Mouse (Mus musculus) hindbrain, embryonic 10.5 days (tissue): ENCODE data around the gene Ak4. TPM values are rescaled to one million over a fixed set of nuclear protein-coding genes. Genes with fewer than 3 reads are reported as not detected.
"Not testable (repeated sequence)": the region's sequence is repeated elsewhere in the genome, so short reads cannot be mapped to it uniquely, and the experiment has no call there.

Source experiments
- DNase-seq: peaks from one replicate; pipeline ENCODE4 v3.0.0-alpha.2; 2017; ENCODE audit warnings: low spot score
- H3K27ac ChIP-seq: fragments of 300-500 bp; sonication (generic); 2 replicates; pipeline ENCODE4 v1.5.1; 2016; ENCODE audit warnings: mild to moderate bottlenecking, moderate library complexity
- H3K27me3 ChIP-seq: fragments of 300-500 bp; sonication (generic); 2 replicates; pipeline ENCODE4 v1.6.1; 2016; ENCODE audit warnings: mild to moderate bottlenecking; ENCODE audit not compliant: poor library complexity, insufficient read depth, severe bottlenecking
- H3K36me3 ChIP-seq: fragments of 300-500 bp; sonication (generic); 2 replicates; pipeline ENCODE4 v1.6.1; 2016; ENCODE audit warnings: mild to moderate bottlenecking, moderate library complexity
- H3K4me1 ChIP-seq: fragments of 300-500 bp; sonication (generic); replicated peaks from 2 replicates; pipeline ENCODE4 v1.6.1; 2016; ENCODE audit warnings: mild to moderate bottlenecking
- H3K4me3 ChIP-seq: fragments of 300-500 bp; sonication (generic); 2 replicates; pipeline ENCODE4 v1.5.1; 2016; ENCODE audit warnings: mild to moderate bottlenecking, moderate library complexity
- H3K9me3 ChIP-seq: fragments of 300-500 bp; sonication (generic); 2 replicates; pipeline ENCODE4 v1.6.1; 2016; ENCODE audit warnings: mild to moderate bottlenecking, moderate library complexity
- WGBS: fragments of 180-500 bp; shearing (Covaris S2); methylation state at CpG from one replicate; pipeline ENCODE4 v1.1.7; 2016; 5-methylcytosine and 5-hydroxymethylcytosine counted together
- polyA plus RNA-seq: library from polyadenylated mRNA; unstranded; fragments of >200 nt; fragmentation: Nextera tagmentation; extraction: Ambion mirVana; gene quantifications from 2 replicates; pipeline ENCODE4 v1.2.1, GENCODE M21; 2016

The Ak4 gene
- polyA plus RNA-seq: 23.9 and 44.1 TPM in 2 replicates

DNA sequence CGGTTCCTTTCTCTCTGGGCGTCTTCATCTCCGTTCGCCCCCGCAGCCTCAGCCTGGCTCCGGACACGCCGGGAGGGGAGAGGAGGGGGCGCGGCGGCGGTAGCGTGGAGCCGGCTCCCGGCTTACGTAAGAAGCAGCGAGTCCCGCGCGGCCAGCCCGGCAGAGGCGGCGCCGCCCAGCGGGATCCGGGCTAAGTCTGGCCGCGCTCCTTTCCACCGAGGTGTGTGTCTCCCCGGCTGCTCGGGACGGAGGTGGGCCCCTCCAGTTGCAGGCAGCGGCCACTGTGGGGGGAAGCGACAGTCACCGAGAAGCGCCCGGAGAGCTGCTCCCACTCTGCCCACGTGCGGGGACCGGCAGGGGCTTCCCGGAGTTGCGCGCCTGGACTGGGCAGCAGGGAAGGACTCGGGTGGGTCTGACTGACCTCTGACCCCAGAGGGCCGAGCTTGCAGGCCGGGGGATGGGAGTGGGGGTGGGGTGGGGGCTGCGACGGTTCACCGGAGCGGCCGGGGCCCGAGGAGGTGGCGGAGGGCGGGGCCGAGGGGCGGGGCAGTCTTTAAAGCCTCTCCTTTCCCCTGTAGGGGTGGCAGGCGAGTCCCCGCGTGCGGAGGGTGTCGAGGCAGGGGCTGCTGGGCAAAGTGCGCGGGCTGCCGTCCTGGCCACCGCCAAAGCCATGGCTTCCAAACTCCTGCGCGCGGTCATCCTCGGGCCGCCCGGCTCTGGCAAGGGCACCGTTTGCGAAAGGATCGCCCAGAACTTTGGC lies at the start of gene Ak4:
Gene Ak4 (plus strand): TSS at position 127 of the 760 bp plus-strand sequence.
- H3K4me3 ChIP-seq: peak within 1 kb of the TSS; percentile 84
- peaks cover 3% of the 10 kb centered on the region; the same call in 1 of the 2 replicates for H3K36me3 ChIP-seq
- H3K9me3 ChIP-seq: no peaks in the 10 kb centered on the region
- peaks cover 23% of the 10 kb centered on the region for H3K4me1 ChIP-seq
- peak; percentile 75 for DNase-seq
- peaks cover 4% of the 10 kb centered on the region; the same call in 1 of the 2 replicates for H3K27me3 ChIP-seq
- WGBS: under 1% methylated on average over 72 of the region's 74 CpGs
- peak within 1 kb of the TSS; percentile 96 for H3K27ac ChIP-seq

DNA sequence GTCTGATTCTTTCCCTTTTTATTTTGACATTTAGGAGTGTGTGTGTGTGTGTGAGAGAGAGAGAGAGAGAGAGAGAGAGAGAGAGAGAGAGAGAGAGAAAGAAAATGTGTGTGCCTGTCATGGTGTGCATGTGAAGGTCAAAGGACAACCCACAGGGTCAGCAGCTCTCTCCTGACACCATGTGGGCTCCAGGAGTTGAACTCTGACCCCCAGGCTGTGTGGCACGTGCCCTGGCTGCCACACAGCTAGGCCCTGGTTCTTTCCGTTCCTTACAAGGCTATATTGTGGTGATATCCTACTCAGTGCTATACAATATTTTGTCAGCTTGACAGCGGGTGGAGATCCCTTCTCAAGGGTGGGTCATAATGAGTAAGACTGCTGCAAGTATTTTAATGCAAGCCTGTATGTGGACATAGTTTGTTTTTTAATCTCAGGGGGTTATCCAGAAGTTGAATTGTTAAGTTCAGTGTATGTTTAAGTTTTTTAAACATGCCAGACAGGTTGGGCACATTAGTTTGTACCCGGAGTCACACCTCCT lies 49.3 kb upstream of the Ak4 start:
- H3K27me3 ChIP-seq: no peaks in the 10 kb centered on the region
- H3K36me3 ChIP-seq: no peaks in the 10 kb centered on the region
- no peaks in the 10 kb centered on the region for H3K4me1 ChIP-seq
- H3K4me3 ChIP-seq: no peak overlapping the region
- WGBS: 53% methylated on average over 4 of the region's 4 CpGs
- no peak overlapping the region for H3K27ac ChIP-seq
- no peaks in the 10 kb centered on the region for H3K9me3 ChIP-seq
- no peak for DNase-seq

DNA sequence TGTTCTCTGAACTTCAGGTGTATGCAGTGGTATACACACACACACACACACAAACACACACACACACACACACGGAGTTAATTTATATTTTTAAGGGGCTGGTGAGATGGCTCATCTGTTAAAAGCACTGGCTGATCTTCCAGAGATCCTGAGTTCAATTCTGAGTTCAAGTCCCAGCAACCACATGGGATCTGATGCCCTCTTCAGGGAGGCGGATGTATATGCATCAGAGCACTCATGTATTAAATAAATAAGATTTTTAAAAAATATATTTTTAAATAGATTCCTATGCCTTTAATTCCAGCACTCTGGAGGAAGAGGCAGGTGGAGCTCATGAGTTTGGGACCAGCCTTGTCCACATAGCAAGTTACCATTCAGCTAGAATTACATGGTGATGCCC lies 46.8 kb upstream of the Ak4 start:
- WGBS: 64% methylated on average over 2 of the region's 2 CpGs
- H3K4me3 ChIP-seq: no peak overlapping the region
- H3K27me3 ChIP-seq: no peaks in the 10 kb centered on the region
- H3K36me3 ChIP-seq: no peaks in the 10 kb centered on the region
- no peaks in the 10 kb centered on the region for H3K4me1 ChIP-seq
- no peaks in the 10 kb centered on the region for H3K9me3 ChIP-seq
- no peak overlapping the region for H3K27ac ChIP-seq
- no peak for DNase-seq

DNA sequence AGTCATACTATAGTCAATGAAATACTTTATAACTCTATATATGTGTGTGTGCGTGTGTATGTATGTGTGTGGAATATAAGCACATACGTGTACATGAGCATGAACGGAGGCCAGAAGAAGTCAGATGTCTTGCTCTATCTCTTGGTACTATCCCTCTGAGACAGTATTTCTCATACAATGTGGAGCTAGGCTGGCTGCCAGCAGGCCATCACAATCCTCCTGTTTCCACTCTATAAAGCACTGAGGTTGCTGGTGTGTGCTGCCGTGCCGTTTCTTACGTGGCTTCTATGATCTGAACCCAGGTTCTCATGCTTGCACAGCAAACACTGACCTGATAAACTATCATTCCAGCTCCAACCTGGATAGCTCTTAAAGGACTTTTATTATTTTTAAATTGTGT lies 46.3 kb upstream of the Ak4 start:
- H3K27me3 ChIP-seq: no peaks in the 10 kb centered on the region
- WGBS: 95% methylated on average over 6 of the region's 6 CpGs
- no peaks in the 10 kb centered on the region for H3K36me3 ChIP-seq
- no peaks in the 10 kb centered on the region for H3K4me1 ChIP-seq
- no peak overlapping the region for H3K4me3 ChIP-seq
- no peak for DNase-seq
- no peaks in the 10 kb centered on the region for H3K9me3 ChIP-seq
- no peak overlapping the region for H3K27ac ChIP-seq

DNA sequence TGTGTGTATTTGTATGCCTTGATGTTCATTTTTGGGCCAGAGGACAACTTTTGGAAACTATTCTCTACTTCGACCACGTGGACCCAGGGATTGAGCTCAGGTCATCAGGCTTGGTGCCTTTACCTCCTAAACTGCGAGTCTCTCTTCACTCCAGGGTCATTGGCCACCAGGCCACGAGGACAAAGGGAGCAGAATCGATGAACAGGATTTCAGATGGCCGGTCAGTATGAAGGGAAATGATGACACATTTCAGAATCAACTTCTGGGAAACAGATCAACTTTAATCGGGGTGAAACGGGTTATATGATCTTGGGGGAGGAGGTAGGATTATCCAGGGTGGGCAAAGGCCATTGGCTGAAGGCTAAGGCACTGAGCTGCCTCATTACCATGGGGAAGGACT lies 45.0 kb upstream of the Ak4 start:
- WGBS: 81% methylated on average over 8 of the region's 8 CpGs
- DNase-seq: no peak
- Histone ChIP-seq H3K27ac (no peak overlapping the region), H3K36me3 (no peaks in the 10 kb centered on the region), H3K4me3 (no peak overlapping the region), H3K27me3 (no peaks in the 10 kb centered on the region), H3K4me1 (no peaks in the 10 kb centered on the region), H3K9me3 (no peaks in the 10 kb centered on the region)

DNA sequence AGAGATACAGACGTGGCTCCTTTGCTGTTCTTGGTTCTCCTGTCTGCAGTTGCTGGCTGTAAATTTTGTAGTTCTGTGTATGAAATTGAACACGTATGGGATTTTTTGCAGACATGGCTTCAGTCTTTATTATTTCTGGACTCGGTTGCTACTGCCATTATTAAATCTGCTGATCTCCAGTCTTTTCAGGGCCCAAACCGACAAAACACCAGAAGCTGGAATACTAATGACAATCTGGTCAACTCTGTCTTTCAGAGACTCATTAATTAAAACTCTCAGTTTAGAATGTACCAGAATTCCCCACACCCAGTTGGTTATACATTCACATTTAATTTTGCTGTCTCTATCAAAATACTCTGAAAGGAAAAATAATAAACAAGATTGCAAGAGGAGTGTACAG lies 42.2 kb upstream of the Ak4 start:
- no peak for DNase-seq
- Histone ChIP-seq H3K27ac (no peak overlapping the region), H3K27me3 (no peaks in the 10 kb centered on the region), H3K4me3 (no peak overlapping the region), H3K36me3 (no peaks in the 10 kb centered on the region), H3K9me3 (no peaks in the 10 kb centered on the region), H3K4me1 (no peaks in the 10 kb centered on the region)
- 85% methylated on average over 4 of the region's 4 CpGs for WGBS

DNA sequence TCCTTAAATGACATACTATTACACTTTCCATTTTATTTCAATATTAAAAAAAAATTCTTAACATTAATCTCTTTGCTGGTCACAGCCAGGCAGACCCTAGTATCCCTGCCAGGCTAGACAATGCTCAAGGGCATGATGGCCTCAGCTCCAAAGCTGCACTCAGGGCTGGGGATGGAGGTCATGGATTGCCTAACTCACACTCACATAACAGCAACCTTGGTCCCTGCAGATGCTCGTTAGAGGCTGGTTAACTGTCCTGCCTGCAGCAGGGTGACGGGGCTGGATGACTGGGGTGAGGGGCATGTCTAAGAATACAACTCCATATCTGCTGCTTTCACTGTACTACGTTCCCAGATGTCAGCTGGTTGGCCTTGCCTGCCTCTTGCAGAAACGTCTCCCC lies 40.8 kb upstream of the Ak4 start:
- Histone ChIP-seq H3K4me3 (no peak overlapping the region), H3K9me3 (no peaks in the 10 kb centered on the region), H3K36me3 (no peaks in the 10 kb centered on the region), H3K27me3 (no peaks in the 10 kb centered on the region), H3K27ac (no peak overlapping the region), H3K4me1 (no peaks in the 10 kb centered on the region)
- WGBS: 72% methylated on average over 4 of the region's 4 CpGs
- no peak for DNase-seq

DNA sequence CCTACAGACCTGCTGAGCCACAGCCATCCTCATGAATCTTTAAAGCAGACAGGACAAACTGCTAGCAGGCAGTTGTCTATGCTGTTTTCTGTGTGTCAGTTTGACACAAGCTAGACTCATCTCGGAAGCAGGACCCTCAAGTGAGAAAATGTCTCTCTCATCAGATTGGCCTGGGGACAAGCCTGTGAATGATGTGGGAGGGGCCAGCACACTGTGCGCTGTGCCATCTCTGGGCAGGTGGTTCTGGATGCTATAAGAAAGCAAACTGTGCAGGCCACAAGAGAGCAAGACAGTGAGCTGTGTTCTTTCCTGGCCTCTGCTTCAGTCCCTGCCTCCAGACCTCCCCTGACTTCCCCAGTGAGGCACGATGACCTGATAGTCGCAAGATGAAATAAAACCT lies 40.3 kb upstream of the Ak4 start:
- no peaks in the 10 kb centered on the region for H3K4me1 ChIP-seq
- H3K27ac ChIP-seq: no peak overlapping the region
- H3K9me3 ChIP-seq: no peaks in the 10 kb centered on the region
- WGBS: 86% methylated on average over 4 of the region's 4 CpGs
- H3K36me3 ChIP-seq: no peaks in the 10 kb centered on the region
- no peak overlapping the region for H3K4me3 ChIP-seq
- no peak for DNase-seq
- no peaks in the 10 kb centered on the region for H3K27me3 ChIP-seq

DNA sequence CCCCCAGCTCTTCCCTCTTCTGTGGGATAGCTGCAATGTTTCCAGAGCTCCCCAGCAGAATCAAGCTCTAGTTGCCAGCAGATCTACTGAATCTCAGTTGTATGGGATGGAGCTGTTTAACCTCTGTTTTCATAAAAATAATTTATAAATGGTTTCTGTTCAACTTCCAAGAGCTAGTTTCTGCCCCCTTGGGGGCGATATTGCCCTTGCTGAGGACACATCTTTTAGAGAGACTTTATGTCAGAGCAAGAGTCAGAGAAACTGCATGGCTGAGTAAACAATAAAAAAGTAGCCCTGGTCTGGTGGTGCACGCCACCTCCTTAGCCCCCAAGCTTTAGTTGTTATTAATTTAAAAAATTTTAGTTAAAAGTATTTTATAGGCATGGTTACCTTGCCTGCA lies 34.1 kb upstream of the Ak4 start:
- Histone ChIP-seq H3K4me3 (no peak overlapping the region), H3K36me3 (no peaks in the 10 kb centered on the region), H3K4me1 (no peaks in the 10 kb centered on the region), H3K9me3 (no peaks in the 10 kb centered on the region), H3K27ac (no peak overlapping the region), H3K27me3 (no peaks in the 10 kb centered on the region)
- 59% methylated on average over 2 of the region's 2 CpGs for WGBS
- no peak for DNase-seq

DNA sequence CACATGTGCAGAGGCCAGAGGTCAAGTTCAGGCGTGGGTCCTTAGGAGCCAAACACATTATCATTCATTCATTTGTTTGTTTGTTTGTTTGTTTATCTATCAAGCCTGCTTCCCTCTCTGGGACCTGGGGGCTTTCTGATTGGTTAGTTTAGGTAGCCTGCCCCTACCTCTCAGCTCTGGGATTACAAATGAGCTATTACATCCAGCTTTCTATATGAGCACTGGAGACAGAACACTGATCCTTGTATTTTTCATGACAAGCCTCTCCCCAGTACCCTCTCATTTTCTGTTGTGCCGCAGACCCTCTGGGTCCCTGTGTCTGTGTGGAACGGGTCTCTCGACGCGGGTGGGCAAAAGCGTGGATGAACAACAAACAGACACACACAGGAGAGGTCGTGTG lies 30.8 kb upstream of the Ak4 start:
- no peak overlapping the region for H3K27ac ChIP-seq
- no peaks in the 10 kb centered on the region for H3K27me3 ChIP-seq
- H3K9me3 ChIP-seq: no peaks in the 10 kb centered on the region
- H3K36me3 ChIP-seq: no peaks in the 10 kb centered on the region
- DNase-seq: no peak
- no peak overlapping the region for H3K4me3 ChIP-seq
- no peaks in the 10 kb centered on the region for H3K4me1 ChIP-seq
- 92% methylated on average over 8 of the region's 8 CpGs for WGBS

DNA sequence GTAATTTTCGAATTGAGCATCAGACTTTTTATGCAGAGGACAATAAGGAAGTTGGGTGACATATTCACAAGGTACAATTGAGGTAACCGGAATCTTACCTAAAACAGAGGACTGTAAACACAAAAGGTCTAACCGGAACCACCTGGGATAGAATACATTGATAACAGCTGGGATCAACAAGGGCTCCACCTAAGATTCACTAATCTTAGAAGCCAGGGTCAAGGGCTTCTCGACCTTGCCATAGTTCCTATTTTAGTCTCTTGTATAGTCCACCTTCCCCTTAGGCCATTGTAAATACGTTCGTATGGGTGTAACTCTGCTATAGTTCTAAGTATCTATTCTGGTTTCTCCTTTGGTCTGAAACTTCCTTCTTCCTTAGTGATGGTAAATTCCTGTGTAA lies 30.4 kb upstream of the Ak4 start:
- not testable (repeated sequence) for H3K36me3 ChIP-seq, H3K9me3 ChIP-seq, H3K4me3 ChIP-seq, H3K27ac ChIP-seq, H3K27me3 ChIP-seq, H3K4me1 ChIP-seq, DNase-seq
- 85% methylated on average over 6 of the region's 6 CpGs for whole genome bisulfite sequencing

DNA sequence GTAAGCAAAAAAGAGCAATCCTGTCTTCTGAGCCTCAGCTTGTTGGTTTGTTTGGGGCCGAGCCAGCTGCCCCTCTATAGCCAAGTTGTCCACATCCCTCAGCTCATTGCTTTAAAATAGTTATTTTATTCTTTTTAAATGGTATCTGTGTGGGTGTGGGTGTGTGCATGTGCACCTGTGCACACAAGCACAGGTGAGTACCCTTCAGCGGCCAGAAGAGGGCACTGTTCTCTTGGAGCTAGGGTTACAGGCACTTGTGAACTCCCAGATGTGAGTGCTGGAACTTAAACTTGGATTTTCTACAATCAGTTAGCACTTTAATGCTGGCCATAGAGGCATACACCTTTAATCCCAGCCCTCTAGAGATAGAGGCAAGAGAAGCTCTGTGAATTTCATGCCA lies 26.8 kb upstream of the Ak4 start:
- 41% methylated on average over 2 of the region's 2 CpGs for WGBS

DNA sequence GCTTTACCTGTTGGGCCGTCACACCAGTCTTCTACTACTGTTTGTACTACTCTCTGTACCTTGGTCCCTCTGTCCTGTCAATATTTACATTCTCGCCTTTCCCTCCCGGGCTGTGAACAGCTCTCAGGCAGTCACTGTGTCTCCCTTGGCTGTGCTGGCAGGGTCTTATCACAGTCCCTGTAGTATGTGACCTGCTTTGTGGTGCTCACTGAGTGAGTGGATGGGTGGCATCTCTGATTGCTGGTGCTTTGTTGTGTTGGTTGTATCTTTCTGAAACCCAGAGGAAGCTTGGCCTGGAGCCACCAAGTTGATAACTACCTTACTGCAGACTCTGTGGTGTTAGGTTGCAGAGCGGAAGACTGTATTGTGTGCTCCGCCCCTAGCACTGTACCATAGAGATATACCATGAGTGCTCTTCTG lies 25.8 kb upstream of the Ak4 start:
- 78% methylated on average over 5 of the region's 5 CpGs for WGBS
- Histone ChIP-seq H3K27ac (no peak overlapping the region), H3K4me3 (no peak overlapping the region), H3K27me3 (no peaks in the 10 kb centered on the region), H3K36me3 (no peaks in the 10 kb centered on the region), H3K9me3 (no peaks in the 10 kb centered on the region), H3K4me1 (no peaks in the 10 kb centered on the region)
- no peak for DNase-seq

More for the DNA sequence above, 26.8 kb upstream of the Ak4 start:
- peak; percentile 38 for DNase-seq
- Histone ChIP-seq H3K36me3 (no peaks in the 10 kb centered on the region), H3K4me3 (no peak overlapping the region), H3K27ac (no peak overlapping the region), H3K4me1 (no peaks in the 10 kb centered on the region), H3K27me3 (no peaks in the 10 kb centered on the region), H3K9me3 (no peaks in the 10 kb centered on the region)
